Mouse (Mus musculus) embryonic facial prominence, embryonic 14.5 days (tissue): ENCODE results near the gene C1qtnf9. TPM values are rescaled to one million over a fixed set of nuclear protein-coding genes. Genes with fewer than 3 reads are reported as not detected.

Source experiments
- ATAC-seq: fragments of 200-750 bp; cut with Nextera tagmentation; 2 replicates; pipeline ENCODE4 v1.8.0; 2017; ENCODE audit warnings: low read depth, moderate number of reproducible peaks, moderate TSS enrichment
- DNase-seq: peaks from one replicate; pipeline ENCODE4 v3.0.0-alpha.2; 2015; ENCODE audit warnings: low spot score
- H3K27ac ChIP-seq: fragments of 300-500 bp; sonication (generic); replicated peaks from 2 replicates; pipeline ENCODE4 v1.5.1; 2014; ENCODE audit warnings: low read depth, mild to moderate bottlenecking, low read length, moderate library complexity
- H3K27me3 ChIP-seq: fragments of 300-500 bp; sonication (generic); replicated peaks from 2 replicates; pipeline ENCODE4 v1.6.1; 2014; ENCODE audit warnings: low read length; ENCODE audit not compliant: control insufficient read depth, insufficient read depth
- H3K36me3 ChIP-seq: fragments of 300-500 bp; sonication (generic); 2 replicates; pipeline ENCODE4 v1.6.1; 2014; ENCODE audit warnings: low read length, mixed read lengths; ENCODE audit not compliant: control insufficient read depth, insufficient read depth
- H3K4me1 ChIP-seq: fragments of 300-500 bp; sonication (generic); 2 replicates; pipeline ENCODE4 v1.6.1; 2014; ENCODE audit warnings: antibody characterized with exemption, low read length; ENCODE audit not compliant: control insufficient read depth, insufficient read depth
- H3K4me2 ChIP-seq: fragments of 300-500 bp; sonication (generic); 2 replicates; pipeline ENCODE4 v1.6.1; 2014; ENCODE audit warnings: low read depth, mild to moderate bottlenecking, low read length, moderate library complexity, mixed read lengths
- H3K4me3 ChIP-seq: fragments of 300-500 bp; sonication (generic); 2 replicates; pipeline ENCODE4 v1.5.1; 2014; ENCODE audit warnings: low read depth, mild to moderate bottlenecking, low read length
- H3K9ac ChIP-seq: fragments of 300-500 bp; sonication (generic); 2 replicates; pipeline ENCODE4 v1.6.1; 2014; ENCODE audit warnings: low read depth, mild to moderate bottlenecking, low read length, moderate library complexity, mixed read lengths
- H3K9me3 ChIP-seq: fragments of 300-500 bp; sonication (generic); 2 replicates; pipeline ENCODE4 v1.6.1; 2016; ENCODE audit warnings: low read length; ENCODE audit not compliant: control insufficient read depth
- WGBS: fragments of 180-500 bp; shearing (Covaris S2); extraction: QIAGEN DNeasy Blood & Tissue Kit; methylation state at CpG from one replicate; pipeline ENCODE4 v1.1.7; 2014; 5-methylcytosine and 5-hydroxymethylcytosine counted together
- polyA plus RNA-seq: library from polyadenylated mRNA; unstranded; fragments of >200 nt; fragmentation: Nextera tagmentation; extraction: Ambion mirVana; gene quantifications from 2 replicates; pipeline ENCODE4 v1.2.1, GENCODE M21; 2014

C1qtnf9 gene
- polyA plus RNA-seq, 1 experiment from 2014 or later, result 1.3 TPM

DNA sequence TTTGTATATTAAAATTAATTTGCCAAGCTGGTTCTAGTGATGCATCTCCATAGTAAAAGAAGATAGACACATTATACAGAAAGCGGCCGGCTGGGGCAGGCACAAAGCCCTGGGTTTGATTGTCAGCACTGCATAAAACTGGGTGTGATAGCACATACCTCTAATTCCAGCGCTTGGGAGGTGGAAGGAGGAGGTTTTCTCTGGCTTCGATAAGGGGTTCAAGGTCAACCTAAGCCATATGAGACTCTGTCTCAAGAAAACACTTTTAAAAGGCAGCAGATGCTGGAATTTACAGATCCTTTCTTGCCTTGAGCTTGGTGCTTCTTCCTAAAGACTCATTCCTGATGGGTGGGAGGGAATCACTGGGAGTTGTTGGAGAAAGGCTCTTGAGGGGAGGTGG, 3.4 kb upstream of the C1qtnf9 start:
- Histone ChIP-seq H3K4me2 (no peak overlapping the region), H3K27ac (no peak overlapping the region), H3K9ac (no peak overlapping the region), H3K9me3 (no peaks in the 10 kb centered on the region), H3K27me3 (no peaks in the 10 kb centered on the region), H3K4me1 (no peaks in the 10 kb centered on the region), H3K36me3 (peaks cover 13% of the 10 kb centered on the region; the same call in 1 of the 2 replicates), H3K4me3 (no peak overlapping the region)
- no peak for ATAC-seq
- 67% methylated on average over 4 of the region's 4 CpGs for WGBS
- no peak for DNase-seq

DNA sequence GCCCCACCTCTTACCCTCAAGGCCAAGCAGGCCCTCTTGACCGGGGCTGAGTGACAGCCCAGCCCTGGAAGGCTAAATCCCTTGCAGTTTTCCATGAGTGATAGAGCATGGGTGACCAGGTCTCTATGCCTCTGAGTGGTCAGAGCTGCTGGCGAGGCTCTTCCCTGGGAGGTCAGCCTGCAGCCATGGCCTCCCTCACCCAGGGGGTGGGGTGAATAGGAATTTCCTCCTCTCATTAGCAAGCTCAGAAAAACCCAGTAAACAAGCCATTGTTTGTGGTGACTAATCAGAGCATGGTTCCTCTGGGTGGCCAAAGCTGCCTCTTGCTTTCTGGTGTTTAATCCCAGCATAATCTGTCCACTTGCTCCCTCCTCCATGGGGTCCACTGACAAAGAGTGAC, 2.9 kb upstream of the C1qtnf9 start:
- no peak overlapping the region for H3K27ac ChIP-seq
- DNase-seq (no peak), ATAC-seq (no peak)
- peaks cover 13% of the 10 kb centered on the region; the same call in 1 of the 2 replicates for H3K36me3 ChIP-seq
- no peaks in the 10 kb centered on the region for H3K4me1 ChIP-seq
- H3K27me3 ChIP-seq, result no peaks in the 10 kb centered on the region
- 58% methylated on average over 2 of the region's 2 CpGs for WGBS
- no peak overlapping the region for H3K4me3 ChIP-seq
- no peak overlapping the region for H3K9ac ChIP-seq
- no peak overlapping the region for H3K4me2 ChIP-seq
- H3K9me3 ChIP-seq, result no peaks in the 10 kb centered on the region

DNA sequence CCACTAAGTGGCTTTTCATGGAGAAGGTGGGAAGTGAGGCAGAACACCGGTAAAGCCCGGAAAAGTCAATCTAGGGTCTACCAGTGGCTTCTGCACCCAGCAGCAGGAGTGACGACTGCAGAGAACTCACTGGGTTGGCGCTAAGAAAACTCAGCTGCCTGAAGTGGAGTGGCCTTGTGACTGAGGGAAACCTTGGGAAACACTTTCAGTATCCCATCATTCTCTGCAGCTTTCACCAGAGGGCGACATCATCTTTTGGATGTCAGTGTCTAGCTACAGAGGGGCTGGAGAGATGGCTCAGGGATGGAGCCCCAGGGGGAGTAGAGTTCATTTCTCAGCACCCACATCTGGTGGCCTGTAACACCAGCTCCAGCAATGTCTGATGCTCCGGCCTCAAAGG, 1.4 kb downstream of the C1qtnf9 start:
- no peak for DNase-seq
- H3K4me3 ChIP-seq, result no peak overlapping the region

DNA sequence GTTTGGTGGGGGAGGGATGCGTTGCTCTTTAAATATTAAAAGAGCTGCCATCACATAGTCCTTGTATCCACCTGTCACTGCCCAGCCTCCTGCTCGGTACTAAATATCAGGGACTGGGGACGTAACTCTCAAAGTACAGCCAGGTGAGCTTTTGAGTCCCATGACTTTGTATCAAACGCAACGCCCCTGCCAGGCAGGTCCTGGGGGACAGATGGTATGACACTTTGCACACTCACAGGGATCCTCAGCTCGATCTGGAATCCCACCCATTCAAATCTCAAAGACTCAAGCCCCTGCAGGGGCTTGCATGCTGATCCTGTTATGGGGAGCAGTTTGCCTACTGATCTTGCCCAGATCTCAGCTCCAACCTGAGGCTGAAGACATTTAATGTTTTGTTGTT, 2.7 kb downstream of the C1qtnf9 start:
- H3K4me2 ChIP-seq, result 0 out of 2 replicates have a peak overlapping the region, but pooled peaks have one; percentile 58
- no peak overlapping the region for H3K9ac ChIP-seq
- no peak overlapping the region for H3K27ac ChIP-seq
- H3K27me3 ChIP-seq, result no peaks in the 10 kb centered on the region
- no peak overlapping the region for H3K4me3 ChIP-seq
- no peak for DNase-seq
- 71% methylated on average over 6 of the region's 6 CpGs for WGBS
- H3K4me1 ChIP-seq, result no peaks in the 10 kb centered on the region
- no peak for ATAC-seq
- no peaks in the 10 kb centered on the region for H3K36me3 ChIP-seq
- H3K9me3 ChIP-seq, result no peaks in the 10 kb centered on the region

More for the DNA sequence above, 1.4 kb downstream of the C1qtnf9 start:
- ATAC-seq, result no peak
- H3K9me3 ChIP-seq, result no peaks in the 10 kb centered on the region
- WGBS, result 43% methylated on average over 6 of the region's 6 CpGs
- no peak overlapping the region for H3K27ac ChIP-seq
- H3K9ac ChIP-seq, result no peak overlapping the region
- H3K4me2 ChIP-seq, result no peak overlapping the region
- H3K4me1 ChIP-seq, result no peaks in the 10 kb centered on the region
- H3K36me3 ChIP-seq, result no peaks in the 10 kb centered on the region
- H3K27me3 ChIP-seq, result no peaks in the 10 kb centered on the region

DNA sequence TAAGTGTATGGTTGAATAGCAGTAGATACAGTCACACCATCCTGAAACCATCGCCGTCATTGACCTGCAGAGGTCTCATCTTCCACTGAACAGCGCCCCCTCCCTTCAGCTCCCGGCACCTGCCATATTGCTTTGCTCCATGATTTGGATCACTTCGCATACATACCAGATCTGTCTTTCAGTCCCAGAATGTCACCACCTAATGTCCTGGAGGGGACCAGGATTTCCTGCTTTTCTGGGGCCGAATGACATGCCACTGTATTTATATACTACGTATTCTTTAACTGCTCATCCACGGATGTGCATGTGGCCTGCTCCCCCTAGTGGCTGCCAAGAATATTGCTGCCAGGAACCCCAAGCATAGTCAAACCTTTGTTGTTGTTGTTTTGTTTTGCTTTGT, 3.1 kb downstream of the C1qtnf9 start:
- no peaks in the 10 kb centered on the region for H3K36me3 ChIP-seq
- peak; percentile 57 for DNase-seq
- no peaks in the 10 kb centered on the region for H3K9me3 ChIP-seq
- H3K4me3 ChIP-seq, result peak overlapping the region; percentile 35
- peak; percentile 71 for ATAC-seq
- no peak overlapping the region for H3K9ac ChIP-seq
- WGBS, result 3% methylated on average over 8 of the region's 8 CpGs
- H3K4me2 ChIP-seq, result peak overlapping the region; percentile 58
- H3K27me3 ChIP-seq, result no peaks in the 10 kb centered on the region
- H3K4me1 ChIP-seq, result no peaks in the 10 kb centered on the region
- H3K27ac ChIP-seq, result no peak overlapping the region

DNA sequence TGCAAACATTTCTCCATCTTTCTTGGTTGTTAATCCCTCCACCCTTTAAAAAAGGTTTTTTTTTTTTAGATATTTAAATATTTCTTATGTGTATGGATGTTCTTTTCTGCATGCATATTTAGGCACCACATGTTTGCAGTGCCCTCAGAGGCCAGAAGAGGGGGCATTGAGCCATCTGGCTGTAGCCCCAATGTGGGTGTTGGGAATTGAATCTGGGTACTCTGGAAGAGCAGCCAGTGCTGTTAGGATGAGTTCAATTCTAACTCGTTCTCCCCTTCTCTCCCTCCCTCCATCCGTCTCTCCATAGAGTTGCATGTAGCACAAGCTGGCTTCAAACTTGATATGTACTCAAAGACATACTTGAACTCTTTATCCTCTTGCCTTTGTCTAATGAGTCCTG, 5.5 kb downstream of the C1qtnf9 start:
- DNase-seq (no peak), ATAC-seq (no peak)
- H3K4me3 ChIP-seq, result no peak overlapping the region
- 79% methylated on average over 2 of the region's 2 CpGs for WGBS
- H3K36me3 ChIP-seq, result no peaks in the 10 kb centered on the region
- H3K9ac ChIP-seq, result no peak overlapping the region
- H3K9me3 ChIP-seq, result no peaks in the 10 kb centered on the region
- no peak overlapping the region for H3K4me2 ChIP-seq
- H3K27ac ChIP-seq, result no peak overlapping the region
- no peaks in the 10 kb centered on the region for H3K4me1 ChIP-seq
- no peaks in the 10 kb centered on the region for H3K27me3 ChIP-seq

DNA sequence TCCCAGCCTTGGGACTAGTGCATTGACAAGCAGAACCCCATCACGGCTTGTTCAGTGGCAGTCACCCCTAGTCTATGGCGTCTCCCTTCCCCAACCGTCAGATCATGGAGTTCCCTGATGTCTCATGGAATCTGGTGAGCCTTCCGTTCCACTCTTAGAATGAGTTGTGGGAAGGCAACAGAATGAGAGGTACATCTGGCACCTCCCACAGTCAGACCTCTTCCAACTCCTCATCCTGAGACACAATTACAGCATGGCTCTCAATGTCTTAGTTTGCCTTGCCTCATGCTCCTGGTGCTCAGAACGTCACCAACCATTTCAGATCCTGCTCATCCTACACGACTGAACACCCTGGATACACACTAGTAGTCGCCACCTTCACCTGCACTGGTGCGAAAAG, 8.6 kb downstream of the C1qtnf9 start:
- Histone ChIP-seq H3K4me3 (no peak overlapping the region), H3K36me3 (no peaks in the 10 kb centered on the region), H3K27ac (no peak overlapping the region), H3K4me1 (no peaks in the 10 kb centered on the region), H3K27me3 (no peaks in the 10 kb centered on the region), H3K9ac (no peak overlapping the region), H3K4me2 (no peak overlapping the region), H3K9me3 (no peaks in the 10 kb centered on the region)
- 81% methylated on average over 8 of the region's 8 CpGs for WGBS
- no peak for ATAC-seq
- DNase-seq, result no peak

DNA sequence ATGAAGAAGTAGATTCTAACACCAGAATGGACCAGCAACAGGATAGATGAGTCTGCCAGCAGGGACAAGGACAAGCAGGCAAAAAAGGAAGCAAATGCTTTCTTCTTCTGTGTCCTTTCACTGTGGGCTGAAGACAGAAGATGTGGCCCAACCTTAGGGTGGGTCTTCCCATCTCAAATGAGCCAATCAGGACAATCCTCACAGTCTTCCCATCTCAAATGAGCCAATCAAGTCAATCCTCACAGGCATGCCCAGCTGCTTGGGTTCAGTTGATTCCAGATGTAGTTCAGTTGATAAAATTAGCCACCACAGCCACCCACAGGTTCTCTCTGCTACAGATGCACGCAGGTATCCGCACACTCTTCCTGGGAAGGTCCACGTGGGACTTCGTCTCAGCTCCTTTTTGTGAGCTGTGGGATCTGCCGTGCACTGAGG, 9.6 kb downstream of the C1qtnf9 start:
- no peaks in the 10 kb centered on the region for H3K4me1 ChIP-seq
- no peaks in the 10 kb centered on the region for H3K9me3 ChIP-seq
- H3K36me3 ChIP-seq, result no peaks in the 10 kb centered on the region
- no peak overlapping the region for H3K4me2 ChIP-seq
- H3K9ac ChIP-seq, result no peak overlapping the region
- ATAC-seq, result no peak
- WGBS, result 84% methylated on average over 5 of the region's 5 CpGs
- no peaks in the 10 kb centered on the region for H3K27me3 ChIP-seq
- no peak overlapping the region for H3K4me3 ChIP-seq
- no peak for DNase-seq
- H3K27ac ChIP-seq, result no peak overlapping the region

DNA sequence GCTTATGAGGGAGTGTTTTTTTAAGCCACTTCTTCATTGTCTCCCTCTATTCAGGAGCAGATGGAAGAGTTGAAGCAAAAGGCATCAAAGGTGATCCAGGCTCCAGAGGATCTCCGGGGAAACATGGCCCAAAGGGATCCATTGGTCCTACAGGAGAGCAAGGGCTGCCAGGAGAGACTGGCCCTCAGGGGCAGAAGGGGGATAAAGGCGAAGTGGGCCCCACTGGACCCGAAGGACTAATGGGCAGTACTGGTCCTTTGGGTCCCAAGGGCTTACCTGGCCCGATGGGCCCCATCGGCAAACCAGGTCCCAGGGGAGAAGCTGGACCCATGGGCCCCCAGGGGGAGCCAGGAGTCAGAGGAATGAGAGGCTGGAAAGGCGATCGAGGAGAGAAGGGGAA, 11.3 kb downstream of the C1qtnf9 start:
- DNase-seq (no peak), ATAC-seq (no peak)
- Histone ChIP-seq H3K4me1 (no peaks in the 10 kb centered on the region), H3K9ac (no peak overlapping the region), H3K27me3 (no peaks in the 10 kb centered on the region), H3K9me3 (no peaks in the 10 kb centered on the region), H3K4me2 (no peak overlapping the region), H3K36me3 (no peaks in the 10 kb centered on the region), H3K27ac (no peak overlapping the region), H3K4me3 (no peak overlapping the region)
- 91% methylated on average over 7 of the region's 7 CpGs for WGBS
